Mouse (Mus musculus) intestine, embryonic 15.5 days (tissue): Measurements from ENCODE around the gene Spesp1. TPM values are rescaled to one million over a fixed set of nuclear protein-coding genes. Genes with fewer than 3 reads are reported as not detected.

Source experiments
- polyA plus RNA-seq: library from polyadenylated mRNA; unstranded; fragments of >200 nt; fragmentation: Nextera tagmentation; extraction: Ambion mirVana; gene quantifications from 2 replicates; pipeline ENCODE4 v1.2.1, GENCODE M21; 2015

Spesp1 gene
- polyA plus RNA-seq, 1 experiment from 2014 or later, result not detected

Other genes with a start within 250 kb of the Spesp1 start
- gene Glce, start 159.6 kb downstream of the Spesp1 start, polyA plus RNA-seq, result 17.7 and 20.8 TPM in 2 replicates
- 149 and 165 TPM in 2 replicates for gene Anp32a, start 59.1 kb upstream of the Spesp1 start, polyA plus RNA-seq